Mouse (Mus musculus): ENCODE measurements around the gene Tspan4.

GRCm38 (mm10) chr7:141426948-141427730 is 47.9 kb upstream of the Tspan4 start:
- TF ChIP-seq POLR2A (IDR thresholded peaks at IDR 0.05; ENCODE audit: low read depth, low read length) = no peak
- TF ChIP-seq CTCF (IDR thresholded peaks at IDR 0.05; ENCODE audit: extremely low read depth, insufficient read length, insufficient replicate concordance, low read depth, low read length) = no peak

All from small intestine, adult 2 months (tissue).